Mouse (Mus musculus): ENCODE measurements around the gene Oip5.
"Not testable (repeated sequence)": the region's sequence is repeated elsewhere in the genome, so short reads cannot be mapped to it uniquely, and the experiment has no call there.

Gene Oip5

GRCm38 (mm10) chr2:119618199-119618982, at the start of gene Oip5, which contains the start of gene Nusap1:
Gene Oip5 (minus strand): TSS chr2:119618469.
Gene Nusap1 (plus strand): TSS chr2:119618298.
- DNase-seq = peak; percentile 94

- not testable (repeated sequence) for DNase-seq
These were observed 47.5 kb upstream of the Oip5 start for GRCm38 (mm10) chr2:119665744-119666143.

GRCm38 (mm10) chr2:119662220-119663182, 44.2 kb upstream of the Oip5 start, which contains the start of gene Ndufaf1:
Gene Ndufaf1 (minus strand): TSS chr2:119662827.
- DNase-seq = peak; percentile 82 to 88

GRCm38 (mm10) chr2:119644254-119644653, 26.0 kb upstream of the Oip5 start:
- DNase-seq = no peak

- DNase-seq = no peak
These were observed 23.1 kb upstream of the Oip5 start for GRCm38 (mm10) chr2:119641214-119641912.

- no peak for DNase-seq
These were observed 18.5 kb upstream of the Oip5 start for GRCm38 (mm10) chr2:119636781-119637180.

- DNase-seq = no peak
These were observed 3.0 kb upstream of the Oip5 start for GRCm38 (mm10) chr2:119621302-119621701.

GRCm38 (mm10) chr2:119619002-119619401, 733 bp upstream of the Oip5 start:
- DNase-seq = not testable (repeated sequence)

- peak in 1 of 2 experiments; percentile 23 for DNase-seq
These were observed 449 bp downstream of the Oip5 start for GRCm38 (mm10) chr2:119617841-119618198.

GRCm38 (mm10) chr2:119607023-119607422, 11.2 kb downstream of the Oip5 start:
- DNase-seq = no peak

- DNase-seq = no peak
These were observed 12.8 kb downstream of the Oip5 start for GRCm38 (mm10) chr2:119605361-119605973.

GRCm38 (mm10) chr2:119603909-119604308, 14.4 kb downstream of the Oip5 start:
- DNase-seq = no peak

GRCm38 (mm10) chr2:119602488-119602887, 15.8 kb downstream of the Oip5 start:
- DNase-seq = no peak

GRCm38 (mm10) chr2:119601575-119601974, 16.7 kb downstream of the Oip5 start:
- not testable (repeated sequence) for DNase-seq

- no peak for DNase-seq
These were observed 17.2 kb downstream of the Oip5 start for GRCm38 (mm10) chr2:119601027-119601426.

- DNase-seq = no peak
These were observed 21.4 kb downstream of the Oip5 start for GRCm38 (mm10) chr2:119596781-119597330.

GRCm38 (mm10) chr2:119595308-119595707, 23.0 kb downstream of the Oip5 start:
- no peak for DNase-seq

GRCm38 (mm10) chr2:119594113-119594981, 23.9 kb downstream of the Oip5 start:
- DNase-seq = peak; percentile 95 to 98

GRCm38 (mm10) chr2:119593765-119594112, 24.5 kb downstream of the Oip5 start:
- no peak for DNase-seq

- DNase-seq = no peak
These were observed 27.0 kb downstream of the Oip5 start for GRCm38 (mm10) chr2:119591247-119591646.

- peak; percentile 51 to 76 for DNase-seq
These were observed 30.9 kb downstream of the Oip5 start for GRCm38 (mm10) chr2:119587383-119587782.

Data from lung, postnatal 4 days (tissue).